Mouse (Mus musculus) forebrain, embryonic 12.5 days (tissue): ENCODE results near the gene Cdc37l1. TPM values are rescaled to one million over a fixed set of nuclear protein-coding genes. Genes with fewer than 3 reads are reported as not detected.

ENCODE experiments used
- ATAC-seq: fragments of 200-750 bp; cut with Nextera tagmentation; 2 replicates; pipeline ENCODE4 v1.8.0; 2017; ENCODE audit warnings: moderate TSS enrichment; ENCODE audit not compliant: low FRiP score
- H3K27ac ChIP-seq: fragments of 300-500 bp; sonication (generic); 2 replicates; pipeline ENCODE4 v1.5.1; 2016; ENCODE audit warnings: mild to moderate bottlenecking
- H3K27me3 ChIP-seq: fragments of 300-500 bp; sonication (generic); 2 replicates; pipeline ENCODE4 v1.6.1; 2016; ENCODE audit warnings: mild to moderate bottlenecking
- H3K36me3 ChIP-seq: fragments of 300-500 bp; sonication (generic); replicated peaks from 2 replicates; pipeline ENCODE4 v1.6.1; 2016; ENCODE audit warnings: mild to moderate bottlenecking
- H3K4me1 ChIP-seq: fragments of 300-500 bp; sonication (generic); 2 replicates; pipeline ENCODE4 v1.6.1; 2016
- H3K4me2 ChIP-seq: fragments of 300-500 bp; sonication (generic); 2 replicates; pipeline ENCODE4 v1.6.1; 2016; ENCODE audit warnings: mild to moderate bottlenecking, moderate library complexity
- H3K4me3 ChIP-seq: fragments of 300-500 bp; sonication (generic); replicated peaks from 2 replicates; pipeline ENCODE4 v1.5.1; 2016; ENCODE audit warnings: mild to moderate bottlenecking
- H3K9ac ChIP-seq: fragments of 300-500 bp; sonication (generic); 2 replicates; pipeline ENCODE4 v1.6.1; 2016; ENCODE audit warnings: mild to moderate bottlenecking
- H3K9me3 ChIP-seq: fragments of 300-500 bp; sonication (generic); 2 replicates; pipeline ENCODE4 v1.6.1; 2016
- WGBS: fragments of 180-500 bp; shearing (Covaris S2); methylation state at CpG from one replicate; pipeline ENCODE4 v1.1.7; 2016; 5-methylcytosine and 5-hydroxymethylcytosine counted together
- polyA plus RNA-seq: library from polyadenylated mRNA; unstranded; fragments of >200 nt; fragmentation: Nextera tagmentation; extraction: Ambion mirVana; gene quantifications from 2 replicates; pipeline ENCODE4 v1.2.1, GENCODE M21; 2016

Cdc37l1 gene
- polyA plus RNA-seq, 1 experiment from 2014 or later = 64.1 TPM

- Histone ChIP-seq H3K9me3 (no peaks in the 10 kb centered on the region), H3K4me3 (no peak overlapping the region), H3K27ac (no peak overlapping the region), H3K36me3 (peaks cover 71% of the 10 kb centered on the region), H3K9ac (no peak overlapping the region), H3K4me2 (no peak overlapping the region), H3K27me3 (no peaks in the 10 kb centered on the region), H3K4me1 (no peaks in the 10 kb centered on the region)
- 91% methylated on average over 5 of the region's 5 CpGs for WGBS
- ATAC-seq = no peak
Measured at GRCm38 (mm10) chr19:29014466-29015055, 24.4 kb downstream of the Cdc37l1 start.

GRCm38 (mm10) chr19:29015410-29016203 lies 25.5 kb downstream of the Cdc37l1 start:
- no peaks in the 10 kb centered on the region for H3K9me3 ChIP-seq
- 90% methylated on average over 8 of the region's 8 CpGs for WGBS
- no peak overlapping the region for H3K9ac ChIP-seq
- H3K36me3 ChIP-seq = peaks cover 75% of the 10 kb centered on the region
- no peak overlapping the region for H3K4me2 ChIP-seq
- H3K4me1 ChIP-seq = no peaks in the 10 kb centered on the region
- no peaks in the 10 kb centered on the region for H3K27me3 ChIP-seq
- no peak for ATAC-seq
- H3K4me3 ChIP-seq = no peak overlapping the region
- H3K27ac ChIP-seq = no peak overlapping the region

- H3K36me3 ChIP-seq = peaks cover 73% of the 10 kb centered on the region
- H3K4me2 ChIP-seq = no peak overlapping the region
- no peak overlapping the region for H3K4me3 ChIP-seq
- H3K9ac ChIP-seq = no peak overlapping the region
- no peaks in the 10 kb centered on the region for H3K9me3 ChIP-seq
- no peaks in the 10 kb centered on the region for H3K27me3 ChIP-seq
- H3K27ac ChIP-seq = no peak overlapping the region
- no peak for ATAC-seq
- no peaks in the 10 kb centered on the region for H3K4me1 ChIP-seq
- 93% methylated on average over 5 of the region's 5 CpGs for WGBS
Measured at GRCm38 (mm10) chr19:29016204-29016765, 26.1 kb downstream of the Cdc37l1 start.

- H3K27me3 ChIP-seq = no peaks in the 10 kb centered on the region
Measured at GRCm38 (mm10) chr19:29016786-29017185, 26.6 kb downstream of the Cdc37l1 start.

GRCm38 (mm10) chr19:29019647-29020046 lies 29.5 kb downstream of the Cdc37l1 start:
- Histone ChIP-seq H3K9ac (no peak overlapping the region), H3K4me1 (peaks cover 12% of the 10 kb centered on the region; the same call in 1 of the 2 replicates), H3K9me3 (no peaks in the 10 kb centered on the region), H3K4me3 (no peak overlapping the region), H3K4me2 (no peak overlapping the region), H3K36me3 (peaks cover 71% of the 10 kb centered on the region), H3K27ac (no peak overlapping the region), H3K27me3 (no peaks in the 10 kb centered on the region)
- ATAC-seq = no peak
- WGBS = 90% methylated on average over 3 of the region's 3 CpGs

More at GRCm38 (mm10) chr19:29016786-29017185, 26.6 kb downstream of the Cdc37l1 start:
- Histone ChIP-seq H3K4me1 (no peaks in the 10 kb centered on the region), H3K27ac (no peak overlapping the region), H3K9ac (no peak overlapping the region), H3K9me3 (no peaks in the 10 kb centered on the region), H3K36me3 (peaks cover 73% of the 10 kb centered on the region), H3K4me2 (no peak overlapping the region), H3K4me3 (no peak overlapping the region)
- 89% methylated on average over 5 of the region's 5 CpGs for WGBS
- ATAC-seq = no peak

- H3K36me3 ChIP-seq = peaks cover 79% of the 10 kb centered on the region
- WGBS = 92% methylated on average over 7 of the region's 7 CpGs
- H3K9me3 ChIP-seq = no peaks in the 10 kb centered on the region
- ATAC-seq = no peak
- H3K27me3 ChIP-seq = no peaks in the 10 kb centered on the region
- no peak overlapping the region for H3K9ac ChIP-seq
- no peak overlapping the region for H3K4me3 ChIP-seq
- H3K27ac ChIP-seq = no peak overlapping the region
- H3K4me1 ChIP-seq = peaks cover 13% of the 10 kb centered on the region; the same call in 1 of the 2 replicates
- no peak overlapping the region for H3K4me2 ChIP-seq
Measured at GRCm38 (mm10) chr19:29021754-29022345, 31.7 kb downstream of the Cdc37l1 start.

- WGBS = 69% methylated on average over 11 of the region's 11 CpGs
- no peak overlapping the region for H3K9ac ChIP-seq
- no peak overlapping the region for H3K4me3 ChIP-seq
- H3K36me3 ChIP-seq = peaks cover 58% of the 10 kb centered on the region
- H3K27me3 ChIP-seq = no peaks in the 10 kb centered on the region
- H3K27ac ChIP-seq = peak overlapping the region; percentile 44; the same call in 1 of the 2 replicates
- H3K4me1 ChIP-seq = peaks cover 13% of the 10 kb centered on the region; the same call in 1 of the 2 replicates
- no peak overlapping the region for H3K4me2 ChIP-seq
- no peaks in the 10 kb centered on the region for H3K9me3 ChIP-seq
- peak; percentile 23; the same call in 1 of the 2 replicates for ATAC-seq
Measured at GRCm38 (mm10) chr19:29024391-29024947, 34.3 kb downstream of the Cdc37l1 start.

- ATAC-seq = no peak
- no peaks in the 10 kb centered on the region for H3K27me3 ChIP-seq
- H3K4me3 ChIP-seq = no peak overlapping the region
- H3K27ac ChIP-seq = no peak overlapping the region
- peaks cover 23% of the 10 kb centered on the region for H3K36me3 ChIP-seq
- H3K4me2 ChIP-seq = no peak overlapping the region
- 92% methylated on average over 3 of the region's 3 CpGs for WGBS
- H3K4me1 ChIP-seq = no peaks in the 10 kb centered on the region
- H3K9me3 ChIP-seq = no peaks in the 10 kb centered on the region
- H3K9ac ChIP-seq = no peak overlapping the region
Measured at GRCm38 (mm10) chr19:29031788-29032187, 41.6 kb downstream of the Cdc37l1 start.

GRCm38 (mm10) chr19:29032662-29033061 lies 42.5 kb downstream of the Cdc37l1 start:
- H3K4me3 ChIP-seq = no peak overlapping the region
- no peak overlapping the region for H3K9ac ChIP-seq
- H3K27ac ChIP-seq = no peak overlapping the region
- H3K36me3 ChIP-seq = peaks cover 28% of the 10 kb centered on the region
- H3K4me1 ChIP-seq = no peaks in the 10 kb centered on the region
- ATAC-seq = no peak
- H3K4me2 ChIP-seq = no peak overlapping the region
- H3K9me3 ChIP-seq = no peaks in the 10 kb centered on the region
- no peaks in the 10 kb centered on the region for H3K27me3 ChIP-seq

- Histone ChIP-seq H3K9ac (no peak overlapping the region), H3K27me3 (no peaks in the 10 kb centered on the region), H3K4me2 (no peak overlapping the region), H3K4me1 (no peaks in the 10 kb centered on the region), H3K27ac (no peak overlapping the region), H3K9me3 (no peaks in the 10 kb centered on the region), H3K36me3 (peaks cover 28% of the 10 kb centered on the region; the same call in 1 of the 2 replicates), H3K4me3 (no peak overlapping the region)
- no peak for ATAC-seq
- WGBS = 89% methylated on average over 5 of the region's 5 CpGs
Measured at GRCm38 (mm10) chr19:29037026-29037425, 46.9 kb downstream of the Cdc37l1 start.

GRCm38 (mm10) chr19:29037541-29037940 lies 47.4 kb downstream of the Cdc37l1 start:
- no peaks in the 10 kb centered on the region for H3K4me1 ChIP-seq
- H3K9me3 ChIP-seq = no peaks in the 10 kb centered on the region
- ATAC-seq = no peak
- H3K9ac ChIP-seq = no peak overlapping the region
- H3K27ac ChIP-seq = no peak overlapping the region
- no peak overlapping the region for H3K4me3 ChIP-seq
- no peak overlapping the region for H3K4me2 ChIP-seq
- no peaks in the 10 kb centered on the region for H3K27me3 ChIP-seq
- H3K36me3 ChIP-seq = peaks cover 28% of the 10 kb centered on the region; the same call in 1 of the 2 replicates
- 94% methylated on average over 10 of the region's 10 CpGs for WGBS

- Histone ChIP-seq H3K27me3 (no peaks in the 10 kb centered on the region), H3K4me1 (peaks cover 7% of the 10 kb centered on the region), H3K4me3 (no peak overlapping the region), H3K4me2 (no peak overlapping the region), H3K27ac (no peak overlapping the region), H3K9me3 (no peaks in the 10 kb centered on the region), H3K36me3 (peaks cover 26% of the 10 kb centered on the region; the same call in 1 of the 2 replicates), H3K9ac (no peak overlapping the region)
- no peak for ATAC-seq
Measured at GRCm38 (mm10) chr19:29039334-29039733, 49.2 kb downstream of the Cdc37l1 start.
